Mouse (Mus musculus): ENCODE results near the gene Vmn1r119.
"Not testable (repeated sequence)": the region's sequence is repeated elsewhere in the genome, so short reads cannot be mapped to it uniquely, and the experiment has no call there.

DNA sequence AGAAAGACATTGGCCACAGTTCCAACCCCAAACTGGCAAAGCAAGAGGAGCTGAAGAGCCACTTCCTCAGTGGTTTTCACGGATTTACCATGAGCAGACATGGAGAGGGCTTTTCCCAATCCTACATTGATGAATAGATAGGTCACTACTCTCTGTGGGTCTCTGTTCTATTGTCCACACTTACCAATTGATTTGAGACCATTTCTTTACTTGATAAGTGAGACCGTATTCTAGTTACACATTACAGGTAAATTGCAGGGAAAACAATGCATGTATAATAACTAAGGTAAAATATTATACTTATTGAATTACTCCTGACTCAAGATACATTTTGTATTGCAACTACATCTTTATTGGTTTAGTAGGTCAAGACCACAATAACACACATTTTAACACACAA is at the start of gene Vmn1r119:
- TF ChIP-seq CTCF, EP300 (IDR thresholded peaks at IDR 0.05; ENCODE audit: low read depth): not testable (repeated sequence)

Data from heart, postnatal 0 days (tissue).